42 mouse cellular contexts compared by ENCODE assay signal in genomic region chr8:116540136-116540535, GRCm38 (mm10). TPM values are rescaled to one million over a fixed set of nuclear protein-coding genes. Genes with fewer than 3 reads are reported as not detected.
"Had no signal": no experiment of that assay in that cellular context is flagged by ENCODE, and none has a peak within 500 bp of the region (broad histone marks: within the 10 kb centered on the region; RNA-seq: fewer than 3 reads in every experiment).

No protein-coding gene starts in this region.

- H3K4me2 ChIP-seq: heart, embryonic 11.5 days; heart, embryonic 12.5 days; heart, embryonic 13.5 days; heart, embryonic 15.5 days; hindbrain, embryonic 12.5 days; hindbrain, embryonic 13.5 days; hindbrain, embryonic 14.5 days; hindbrain, embryonic 15.5 days; intestine, embryonic 15.5 days; kidney, embryonic 15.5 days had no signal

- H3K4me1 ChIP-seq: heart, embryonic 10.5 days; heart, embryonic 12.5 days; heart, embryonic 13.5 days; heart, embryonic 15.5 days; hindbrain, embryonic 10.5 days; hindbrain, embryonic 13.5 days; hindbrain, embryonic 15.5 days; intestine, embryonic 15.5 days; kidney, embryonic 15.5 days had no signal

- H3K4me3 ChIP-seq: heart, adult 2 months; heart, embryonic 10.5 days; heart, embryonic 12.5 days; heart, embryonic 13.5 days; heart, embryonic 15.5 days; hindbrain, embryonic 10.5 days; hindbrain, embryonic 12.5 days; hindbrain, embryonic 13.5 days; hindbrain, embryonic 15.5 days; intestine, embryonic 15.5 days; kidney, embryonic 15.5 days; layer of hippocampus, adult 2 months had no signal

- H3K27ac ChIP-seq: heart, adult 2 months; heart, embryonic 10.5 days; heart, embryonic 13.5 days; heart, embryonic 15.5 days; hindbrain, embryonic 10.5 days; hindbrain, embryonic 12.5 days; hindbrain, embryonic 13.5 days; hindbrain, embryonic 14.5 days; hindbrain, embryonic 15.5 days; hindbrain, postnatal 0 days; intestine, embryonic 15.5 days; kidney, embryonic 15.5 days; kidney, postnatal 0 days; layer of hippocampus, adult 2 months had no signal

- ATAC-seq: hindbrain, embryonic 16.5 days; hindbrain, postnatal 0 days; inflammation-experienced regulatory T-cells, adult 6 months; intestine, embryonic 15.5 days; intestine, embryonic 16.5 days; intestine, postnatal 0 days had no signal

- DNase-seq: heart, adult 2 months; heart, postnatal 10 days; heart, postnatal 14 days; heart, postnatal 36 days; heart, postnatal 4 days; kidney, adult 11 months; kidney, adult 18-20 months; kidney, adult 2 months; kidney, adult 8-10 months; kidney, adult 9 months; kidney, postnatal 10 days; kidney, postnatal 14 days; kidney, postnatal 25 days; kidney, postnatal 36 days; kidney, postnatal 4 days; layer of hippocampus, adult 9-11 months had no signal

- H3K9ac ChIP-seq: heart, embryonic 12.5 days; heart, embryonic 13.5 days; heart, embryonic 15.5 days; hindbrain, embryonic 12.5 days; hindbrain, embryonic 13.5 days; hindbrain, embryonic 14.5 days; hindbrain, embryonic 15.5 days; intestine, embryonic 15.5 days; kidney, embryonic 15.5 days had no signal

- H3K9me3 ChIP-seq: heart, embryonic 10.5 days; heart, embryonic 12.5 days; heart, embryonic 13.5 days; heart, embryonic 15.5 days; hindbrain, embryonic 10.5 days; hindbrain, embryonic 12.5 days; hindbrain, embryonic 13.5 days; hindbrain, embryonic 15.5 days; intestine, embryonic 15.5 days; kidney, embryonic 15.5 days had no signal

- H3K27me3 ChIP-seq: heart, embryonic 12.5 days; heart, embryonic 13.5 days; heart, embryonic 15.5 days; hindbrain, embryonic 12.5 days; hindbrain, embryonic 15.5 days; intestine, embryonic 15.5 days; kidney, embryonic 15.5 days had no signal

- H3K36me3 ChIP-seq: heart, embryonic 10.5 days; heart, embryonic 12.5 days; heart, embryonic 13.5 days; heart, embryonic 15.5 days; hindbrain, embryonic 10.5 days; hindbrain, embryonic 12.5 days; hindbrain, embryonic 13.5 days; hindbrain, embryonic 15.5 days; intestine, embryonic 15.5 days; kidney, embryonic 15.5 days had no signal

RNA-seq across cellular contexts. Expression of gene Dynlrb2, which starts 35.4 kb away (rescaled TPM):
- total RNA-seq: heart, adult 2 months; heart, adult 8-10 months; heart, postnatal 10 days; heart, postnatal 14 days; heart, postnatal 25 days; heart, postnatal 36 days; heart, postnatal 4 days; hematopoietic stem cell, adult 5-6 weeks had no signal
- polyA plus RNA-seq: heart, embryonic 10.5 days; heart, embryonic 11.5 days; heart, embryonic 12.5 days; heart, embryonic 13.5 days; heart, embryonic 14.5 days; heart, postnatal 0 days; inflammation-experienced regulatory T-cells, adult 6 months; intestine, embryonic 14.5 days; intestine, embryonic 15.5 days; intestine, embryonic 16.5 days; intestine, postnatal 0 days; kidney, embryonic 14.5 days had no signal
